24 mouse cellular contexts compared by ENCODE assay signal in the genomic region with DNA sequence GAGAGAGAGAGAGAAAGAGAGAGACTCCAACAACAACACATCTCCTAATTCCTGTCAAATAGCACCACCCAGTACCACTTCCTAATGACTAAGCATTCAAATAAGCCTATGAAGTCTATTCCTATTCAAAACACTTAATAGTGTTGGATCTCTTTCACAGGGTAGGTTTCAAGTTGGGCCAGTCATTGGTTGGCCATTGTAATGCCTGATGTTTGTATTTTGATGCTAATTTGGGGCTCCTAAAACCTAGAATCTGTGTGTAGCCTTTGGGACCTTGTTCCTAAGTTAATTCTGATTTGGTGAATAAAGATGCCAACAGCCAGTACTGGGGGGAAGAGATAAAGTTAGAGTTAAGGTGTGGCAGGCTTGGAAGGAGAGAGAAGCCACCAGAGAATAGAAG.
DNase-seq lines count a peak whose midpoint lies in the region; ATAC-seq lines count a peak whose summit lies in the region.
"Had no signal": no experiment of that assay in that cellular context is flagged by ENCODE, and none has a peak within 500 bp of the region (broad histone marks: within the 10 kb centered on the region; RNA-seq: fewer than 3 reads in every experiment).

No protein-coding gene starts in this region.

- peak; percentile 18 for DNase-seq in hindbrain, embryonic 14.5 days (ENCODE audit: low spot score)
- peak; percentile 67 for DNase-seq in R1 (ENCODE audit: low read depth, low spot score)
- DNase-seq in ZHBTc4 (ENCODE audit: low read depth, low spot score), result peak; percentile 79
- no peak for DNase-seq in right cerebral cortex, adult 18-20 months
- DNase-seq: adrenal gland, adult 8-10 months; adrenal gland, postnatal 14 days; adrenal gland, postnatal 36 days; B cell, adult 2 months; cerebellum, adult 11-12 months; cerebellum, adult 2 months; cerebellum, adult 9-10 months; cerebellum, postnatal 10 days; cerebellum, postnatal 25 days had no signal

- H3K27ac ChIP-seq in hindbrain, embryonic 14.5 days, result no peak overlapping the region
- no peak overlapping the region for H3K27ac ChIP-seq in hindbrain, embryonic 12.5 days
- H3K27ac ChIP-seq: embryonic facial prominence, embryonic 10.5 days; embryonic facial prominence, embryonic 12.5 days; forebrain, embryonic 12.5 days had no signal

- H3K4me3 ChIP-seq in hindbrain, embryonic 14.5 days (replicated peaks; ENCODE audit: low read length), result no peak overlapping the region
- no peak overlapping the region for H3K4me3 ChIP-seq in hindbrain, embryonic 12.5 days
- H3K4me3 ChIP-seq: embryonic facial prominence, embryonic 10.5 days; embryonic facial prominence, embryonic 12.5 days; forebrain, embryonic 12.5 days had no signal

- H3K9me3 ChIP-seq in hindbrain, embryonic 14.5 days (ENCODE audit: control insufficient read depth, low read length), result no peaks in the 10 kb centered on the region
- no peaks in the 10 kb centered on the region for H3K9me3 ChIP-seq in hindbrain, embryonic 12.5 days (replicated peaks)
- H3K9me3 ChIP-seq: embryonic facial prominence, embryonic 10.5 days; embryonic facial prominence, embryonic 12.5 days; forebrain, embryonic 12.5 days; G1E had no signal

- no peak overlapping the region for H3K9ac ChIP-seq in hindbrain, embryonic 14.5 days
- no peak overlapping the region for H3K9ac ChIP-seq in hindbrain, embryonic 12.5 days
- H3K9ac ChIP-seq: embryonic facial prominence, embryonic 12.5 days; forebrain, embryonic 12.5 days had no signal

- H3K36me3 ChIP-seq in hindbrain, embryonic 14.5 days (replicated peaks; ENCODE audit: control insufficient read depth, insufficient read depth), result no peaks in the 10 kb centered on the region
- H3K36me3 ChIP-seq in hindbrain, embryonic 12.5 days, result no peaks in the 10 kb centered on the region
- H3K36me3 ChIP-seq: embryonic facial prominence, embryonic 10.5 days; embryonic facial prominence, embryonic 12.5 days; forebrain, embryonic 12.5 days; G1E had no signal

- H3K4me2 ChIP-seq in hindbrain, embryonic 14.5 days (replicated peaks), result no peak overlapping the region
- no peak overlapping the region for H3K4me2 ChIP-seq in hindbrain, embryonic 12.5 days (replicated peaks)
- H3K4me2 ChIP-seq: embryonic facial prominence, embryonic 12.5 days; forebrain, embryonic 12.5 days had no signal

- no peaks in the 10 kb centered on the region for H3K27me3 ChIP-seq in hindbrain, embryonic 14.5 days (ENCODE audit: control insufficient read depth, insufficient read depth, low read length)
- peaks cover 3% of the 10 kb centered on the region; the same call in 1 of the 2 replicates for H3K27me3 ChIP-seq in hindbrain, embryonic 12.5 days
- H3K27me3 ChIP-seq: CH12.LX; embryonic facial prominence, embryonic 12.5 days; forebrain, embryonic 12.5 days; Patski had no signal

- ATAC-seq in hindbrain, embryonic 14.5 days (ENCODE audit: low FRiP score), result no peak
- ATAC-seq in hindbrain, embryonic 12.5 days (ENCODE audit: low FRiP score), result no peak
- ATAC-seq in activated CD4-positive, CD25-positive, alpha-beta regulatory T cell, adult 4 months, result no peak
- ATAC-seq: CD4-positive, CD25-positive, alpha-beta regulatory T cell, adult 4 months; forebrain, embryonic 14.5 days; forebrain, embryonic 16.5 days; Patski had no signal

- H3K4me1 ChIP-seq in hindbrain, embryonic 14.5 days (replicated peaks; ENCODE audit: control insufficient read depth, insufficient read depth, low read length), result 0 out of 2 replicates have a peak, but pooled peaks cover 6% of the 10 kb centered on the region
- H3K4me1 ChIP-seq in hindbrain, embryonic 12.5 days, result peaks cover 5% of the 10 kb centered on the region
- H3K4me1 ChIP-seq: embryonic facial prominence, embryonic 12.5 days had no signal
